Mouse (Mus musculus): ENCODE results near the gene Gm19426.

GRCm38 (mm10) chr2:84695007-84695695 is 48.3 kb downstream of the Gm19426 start:
- TF ChIP-seq CTCF (IDR thresholded peaks at IDR 0.05; ENCODE audit: control insufficient read depth, insufficient read depth, insufficient read length) (no peak), CEBPB (IDR thresholded peaks at IDR 0.05; ENCODE audit: low read depth) (no peak), MYOD1 (IDR thresholded peaks at IDR 0.05; ENCODE audit: control insufficient read depth, insufficient read length, low read depth) (no peak), MYOG (IDR thresholded peaks at IDR 0.05; ENCODE audit: control insufficient read depth, extremely low read depth, insufficient read length) (no peak), USF1 (IDR thresholded peaks at IDR 0.05; ENCODE audit: low read depth) (no peak)
